Mouse (Mus musculus) CH12.LX (cell line): ENCODE measurements around the gene Tmem110. TPM values are rescaled to one million over a fixed set of nuclear protein-coding genes. Genes with fewer than 3 reads are reported as not detected.

ENCODE experiments used
- DNase-seq: peaks from one replicate; pipeline ENCODE4 v3.0.0-alpha.2; 2013; ENCODE audit errors: extremely low read depth
- H3K27ac ChIP-seq: 2 replicates; pipeline ENCODE4 v1.5.1; 2012; ENCODE audit warnings: low read depth, mild to moderate bottlenecking, control low read depth, moderate library complexity; ENCODE audit not compliant: insufficient read depth
- H3K27me3 ChIP-seq: replicated peaks from 2 replicates; pipeline ENCODE3; 2012; ENCODE audit warnings: inconsistent platforms
- H3K36me3 ChIP-seq, 2 experiments: replicated peaks in 1 of 2; 2 replicates each; pipeline versions ENCODE3 to v1.6.1; 2012; ENCODE audit warnings: inconsistent platforms in 1 of 2, low read length in 1 of 2, mild to moderate bottlenecking in 1 of 2, mixed read lengths in 1 of 2, moderate library complexity in 1 of 2; ENCODE audit not compliant: control insufficient read depth in 1 of 2, insufficient read depth in 1 of 2
- H3K4me1 ChIP-seq, 2 experiments: 2 replicates each; pipeline ENCODE4 v1.6.1; 2012; ENCODE audit warnings: inconsistent platforms in 1 of 2, moderate library complexity in 1 of 2; ENCODE audit not compliant: insufficient read depth in 2 of 2, control insufficient read depth in 1 of 2
- H3K4me2 ChIP-seq: 2 replicates; pipeline ENCODE4 v1.6.1; 2012; ENCODE audit warnings: low read depth, mild to moderate bottlenecking, control low read depth; ENCODE audit not compliant: poor library complexity, insufficient read depth, severe bottlenecking
- H3K4me3 ChIP-seq, 3 experiments: fragments of 150-350 bp in 1 of 3; sonication (generic) in 1 of 3; replicated peaks in 1 of 3; 2 replicates each; pipeline versions ENCODE3 to v1.5.1; 2011 to 2012; ENCODE audit warnings: low read depth in 2 of 3, low read length in 2 of 3, mild to moderate bottlenecking in 2 of 3, moderate library complexity in 2 of 3, control low read depth in 1 of 3, improper control_type of control experiment in 1 of 3, inconsistent platforms in 1 of 3, mixed read lengths in 1 of 3; ENCODE audit not compliant: poor library complexity in 1 of 3
- H3K79me2 ChIP-seq: replicated peaks from 2 replicates; pipeline ENCODE4 v1.6.1; 2012; ENCODE audit warnings: mild to moderate bottlenecking, moderate library complexity; ENCODE audit not compliant: control insufficient read depth, poor library complexity, insufficient read depth, severe bottlenecking; ENCODE audit errors: extremely low read depth
- H3K9ac ChIP-seq: 2 replicates; pipeline ENCODE4 v1.6.1; 2012; ENCODE audit warnings: low read depth, mild to moderate bottlenecking, control low read depth, moderate library complexity; ENCODE audit not compliant: insufficient read depth
- H3K9me3 ChIP-seq: replicated peaks from 2 replicates; pipeline ENCODE3; 2012; ENCODE audit warnings: low read length, inconsistent platforms, mixed read lengths
- CHD2 ChIP-seq: IDR thresholded peaks from 2 replicates; pipeline ENCODE4 v1.6.1; 2011; ENCODE audit warnings: low read length, improper control_type of control experiment
- CTCF ChIP-seq, 2 experiments: IDR thresholded peaks in 1 of 2; conservative IDR thresholded peaks in 1 of 2; 2 replicates each; pipeline ENCODE4 v1.5.1; 2011 to 2012; ENCODE audit warnings: low read depth in 2 of 2, low read length in 2 of 2, improper control_type of control experiment in 1 of 2, inconsistent platforms in 1 of 2, mild to moderate bottlenecking in 1 of 2, moderate library complexity in 1 of 2
- E2F4 ChIP-seq: IDR thresholded peaks from 2 replicates; pipeline ENCODE4 v1.6.1; 2011; ENCODE audit warnings: low read depth, low read length, improper control_type of control experiment; ENCODE audit not compliant: insufficient replicate concordance
- EP300 ChIP-seq: IDR thresholded peaks from 2 replicates; pipeline ENCODE4 v1.6.1; 2011; ENCODE audit warnings: low read length, improper control_type of control experiment
- IRF4 ChIP-seq: IDR thresholded peaks from 2 replicates; pipeline ENCODE4 v1.6.1; 2014; ENCODE audit warnings: low read depth, mild to moderate bottlenecking, inconsistent platforms, low read length, improper control_type of control experiment
- JUN ChIP-seq: IDR thresholded peaks from 2 replicates; pipeline ENCODE4 v1.6.1; 2011; ENCODE audit warnings: low read depth, mild to moderate bottlenecking, low read length, improper control_type of control experiment, moderate library complexity; ENCODE audit not compliant: insufficient read depth
- MAFK ChIP-seq: IDR thresholded peaks from 2 replicates; pipeline ENCODE4 v1.6.1; 2011; ENCODE audit warnings: low read length, improper control_type of control experiment; ENCODE audit not compliant: insufficient replicate concordance
- MXI1 ChIP-seq: IDR thresholded peaks from 2 replicates; pipeline ENCODE4 v1.6.1; 2011; ENCODE audit warnings: mild to moderate bottlenecking, low read depth, low read length, improper control_type of control experiment
- NRF1 ChIP-seq: IDR thresholded peaks from 2 replicates; pipeline ENCODE4 v1.6.1; 2014; ENCODE audit warnings: low read depth, mild to moderate bottlenecking, inconsistent platforms, low read length, improper control_type of control experiment, moderate library complexity
- PAX5 ChIP-seq: IDR thresholded peaks from 2 replicates; pipeline ENCODE4 v1.6.1; 2012; ENCODE audit warnings: low read length, inconsistent platforms, mixed read lengths
- POLR2A ChIP-seq: IDR thresholded peaks from 2 replicates; pipeline ENCODE4 v1.6.1; 2011; ENCODE audit warnings: low read depth, mild to moderate bottlenecking, improper control_type of control experiment, low read length
- RAD21 ChIP-seq: IDR thresholded peaks from 2 replicates; pipeline ENCODE4 v1.6.1; 2011; ENCODE audit warnings: low read depth, mild to moderate bottlenecking, low read length, improper control_type of control experiment, moderate library complexity
- RCOR1 ChIP-seq: conservative IDR thresholded peaks from 2 replicates; pipeline ENCODE4 v1.6.1; 2012; ENCODE audit warnings: low read depth, mild to moderate bottlenecking, inconsistent platforms, low read length, improper control_type of control experiment
- SMC3 ChIP-seq: IDR thresholded peaks from 2 replicates; pipeline ENCODE4 v1.6.1; 2011; ENCODE audit warnings: low read depth, low read length, improper control_type of control experiment
- UBTF ChIP-seq: IDR thresholded peaks from 2 replicates; pipeline ENCODE4 v1.6.1; 2012; ENCODE audit warnings: low read depth, mild to moderate bottlenecking, inconsistent platforms, low read length, improper control_type of control experiment, moderate library complexity
- ZC3H11A ChIP-seq: IDR thresholded peaks from 2 replicates; pipeline ENCODE4 v1.6.1; 2012; ENCODE audit warnings: low read depth, mild to moderate bottlenecking, inconsistent platforms, low read length, improper control_type of control experiment
- ZMIZ1 ChIP-seq: IDR thresholded peaks from 2 replicates; pipeline ENCODE4 v1.6.1; 2012; ENCODE audit warnings: low read depth, mild to moderate bottlenecking, inconsistent platforms, low read length, improper control_type of control experiment
- ZNF384 ChIP-seq: IDR thresholded peaks from 2 replicates; pipeline ENCODE4 v1.6.1; 2012; ENCODE audit warnings: low read depth, low read length, improper control_type of control experiment, inconsistent platforms
- dilution Hi-C: fragments of 300-500 bp; cut with MboI; formaldehyde crosslinking; loops from 2 replicates; pipeline ENCODE4 v1.14.3; 2020; ENCODE audit warnings: low sequenced_read_pairs; ENCODE audit not compliant: extremely low pct_unique_long_range_greater_than_20kb, extremely low pct_ligation_motif_present
- in situ Hi-C: fragments of 300-500 bp; cut with MboI; formaldehyde crosslinking; loops from 3 replicates; pipeline ENCODE4 v1.14.3; 2019; ENCODE audit warnings: low sequenced_read_pairs, low pct_ligation_motif_present, low pct_unique_long_range_greater_than_20kb, mixed read lengths
- polyA plus RNA-seq: library from polyadenylated mRNA; unstranded; fragments of >175 nt; gene quantifications from 2 replicates; pipeline ENCODE4 v1.2.1, GENCODE M21; 2012; ENCODE audit warnings: low read depth; ENCODE audit not compliant: insufficient read length
- total RNA-seq, 2 experiments: library from RNA; depleted of rRNA; stranded (reverse); fragments of 300-350 nt in 1 of 2; fragments of >200 nt in 1 of 2; gene quantifications; 2 replicates each; pipeline ENCODE4 v1.2.3; 2012 to 2014

Gene Tmem110
- total and polyA plus RNA-seq, 3 experiments, result 10.3 to 26.2 (median 19.4) TPM

DNA sequence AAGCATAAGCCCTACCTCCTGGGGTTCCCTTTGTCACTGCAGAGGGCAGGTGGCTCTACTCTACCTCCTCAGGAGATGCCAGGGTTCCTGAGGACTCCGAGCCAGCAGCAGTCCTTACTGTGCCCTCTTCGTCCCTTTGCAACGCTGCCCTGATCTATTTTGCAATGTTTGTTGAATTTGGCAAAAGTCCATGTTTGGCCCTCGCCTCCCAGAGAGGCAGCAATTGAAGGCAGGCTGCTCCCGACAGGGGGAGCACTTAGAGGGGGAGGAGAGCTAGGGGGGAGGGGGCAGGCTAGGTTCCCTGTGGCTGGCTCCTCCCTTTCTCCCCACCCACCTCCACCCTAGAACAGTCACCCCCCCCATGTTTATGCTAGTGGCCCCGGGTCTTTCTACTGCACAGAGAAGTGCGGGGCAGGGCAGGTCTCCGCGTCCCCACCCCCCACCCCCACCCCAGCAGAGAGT is 62.9 kb downstream of the Tmem110 start:
- no peaks in the 10 kb centered on the region for H3K79me2 ChIP-seq
- H3K9me3 ChIP-seq, result no peaks in the 10 kb centered on the region
- peaks cover 47% of the 10 kb centered on the region for H3K27me3 ChIP-seq
- H3K36me3 ChIP-seq, result no peaks in the 10 kb centered on the region
- no peak overlapping the region for H3K27ac ChIP-seq
- no peak overlapping the region for H3K4me3 ChIP-seq
- peaks cover 4 to 7% of the 10 kb centered on the region in 2 experiments; a peak in 2 of 4 replicates for H3K4me1 ChIP-seq
- no peak overlapping the region for H3K4me2 ChIP-seq
- DNase-seq, result no peak
- dilution Hi-C loops (no loop called here), in situ Hi-C loops (no loop called here)
- no peak overlapping the region for H3K9ac ChIP-seq
- TF ChIP-seq UBTF, result no peak
- TF ChIP-seq SMC3, result peak; percentile 13; the same call in 1 of the 2 replicates
- TF ChIP-seq RCOR1, result no peak
- peak in 1 of 2 experiments; percentile 40; a peak in 2 of 4 replicates for TF ChIP-seq CTCF (conservative IDR thresholded peaks at IDR 0.05 in 1 of 2, IDR thresholded peaks at IDR 0.05 in 1 of 2; ENCODE audit: low read depth in 2 of 2, low read length in 2 of 2)
- no peak for TF ChIP-seq NRF1
- TF ChIP-seq MXI1, result no peak
- TF ChIP-seq ZMIZ1, result no peak
- TF ChIP-seq, all 38 proteins: peak for 2

DNA sequence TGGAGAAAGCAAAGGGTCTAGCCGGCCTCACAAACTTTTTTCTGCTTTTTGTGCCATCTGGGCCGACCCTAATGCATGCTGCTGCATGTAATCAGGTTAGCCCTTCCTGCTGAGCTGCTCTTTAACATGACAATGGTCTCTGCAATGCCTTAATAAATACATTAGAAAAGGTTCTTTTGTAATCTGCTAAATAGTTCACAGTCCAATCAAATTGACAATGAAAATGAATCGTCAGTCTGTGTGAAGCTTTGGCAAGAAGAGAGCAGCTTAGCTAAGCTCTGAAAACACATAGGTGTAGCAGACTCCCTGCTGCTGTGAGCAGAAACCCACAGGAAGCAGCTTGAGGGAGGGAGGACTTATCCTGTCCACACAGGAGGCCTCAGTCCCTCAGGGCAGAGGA is 74.6 kb downstream of the Tmem110 start:
- H3K9me3 ChIP-seq, result peaks cover 8% of the 10 kb centered on the region
- no peak overlapping the region for H3K4me2 ChIP-seq
- no peak for DNase-seq
- TF ChIP-seq CTCF (conservative IDR thresholded peaks at IDR 0.05 in 1 of 2, IDR thresholded peaks at IDR 0.05 in 1 of 2; ENCODE audit: low read depth in 2 of 2, low read length in 2 of 2), result no peak
- no peak for TF ChIP-seq ZNF384
- no peak for TF ChIP-seq EP300
- TF ChIP-seq PAX5, result no peak
- TF ChIP-seq JUN, result no peak
- no peak for TF ChIP-seq E2F4
- no peaks in the 10 kb centered on the region for H3K36me3 ChIP-seq
- dilution Hi-C loops (no loop called here), in situ Hi-C loops (no loop called here)
- no peaks in the 10 kb centered on the region for H3K79me2 ChIP-seq
- H3K4me3 ChIP-seq, result no peak overlapping the region
- peaks cover 42% of the 10 kb centered on the region for H3K27me3 ChIP-seq
- no peak overlapping the region for H3K9ac ChIP-seq
- no peak overlapping the region for H3K27ac ChIP-seq
- H3K4me1 ChIP-seq, result no peaks in the 10 kb centered on the region

GRCm38 (mm10) chr14:30902628-30903027 is 77.2 kb downstream of the Tmem110 start:
- DNase-seq, result no peak
- dilution Hi-C loops (no loop called here), in situ Hi-C loops (no loop called here)
- no peak overlapping the region for H3K27ac ChIP-seq
- TF ChIP-seq NRF1, result no peak
- TF ChIP-seq RCOR1, result no peak
- TF ChIP-seq ZNF384, result no peak
- TF ChIP-seq MAFK, result no peak
- TF ChIP-seq RAD21, result no peak
- no peak for TF ChIP-seq CHD2
- TF ChIP-seq POLR2A, result no peak
- no peak for TF ChIP-seq IRF4
- TF ChIP-seq ZC3H11A, result no peak
- no peak overlapping the region for H3K4me2 ChIP-seq
- no peaks in the 10 kb centered on the region for H3K79me2 ChIP-seq
- peaks cover 0 to under 1% of the 10 kb centered on the region in 2 experiments; a peak in 1 of 4 replicates for H3K4me1 ChIP-seq
- no peak overlapping the region for H3K9ac ChIP-seq
- peaks cover 8% of the 10 kb centered on the region for H3K9me3 ChIP-seq
- H3K27me3 ChIP-seq, result peaks cover 27% of the 10 kb centered on the region
- H3K4me3 ChIP-seq, result no peak overlapping the region
- no peaks in the 10 kb centered on the region for H3K36me3 ChIP-seq
